Mouse (Mus musculus) kidney, postnatal 10 days (tissue): ENCODE data around the gene Ugt1a9.
"Not testable (repeated sequence)": the region's sequence is repeated elsewhere in the genome, so short reads cannot be mapped to it uniquely, and the experiment has no call there.

Source experiments
- DNase-seq: peaks from one replicate; pipeline ENCODE4 v3.0.0; 2021; ENCODE audit warnings: mixed read lengths

The Ugt1a9 gene

DNA sequence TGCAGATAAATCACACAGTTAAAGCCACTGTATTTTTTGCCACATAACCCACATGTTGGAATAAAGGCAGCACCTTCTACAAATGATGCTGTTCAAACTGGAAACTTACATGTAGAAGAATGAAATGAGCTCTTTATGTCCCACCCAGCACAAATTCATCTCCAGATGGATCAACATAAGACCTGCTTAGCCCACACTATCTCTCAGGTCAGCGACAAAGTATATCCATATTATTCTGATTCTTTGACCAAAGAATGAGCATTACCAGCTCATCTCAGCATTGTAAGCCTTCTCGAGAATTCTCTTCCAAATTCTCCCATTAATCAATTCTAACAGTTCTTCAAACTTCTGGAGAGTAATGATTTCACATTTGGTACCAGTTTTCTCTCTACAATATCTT, 151.6 kb downstream of the Ugt1a9 start:
- no peak for DNase-seq

DNA sequence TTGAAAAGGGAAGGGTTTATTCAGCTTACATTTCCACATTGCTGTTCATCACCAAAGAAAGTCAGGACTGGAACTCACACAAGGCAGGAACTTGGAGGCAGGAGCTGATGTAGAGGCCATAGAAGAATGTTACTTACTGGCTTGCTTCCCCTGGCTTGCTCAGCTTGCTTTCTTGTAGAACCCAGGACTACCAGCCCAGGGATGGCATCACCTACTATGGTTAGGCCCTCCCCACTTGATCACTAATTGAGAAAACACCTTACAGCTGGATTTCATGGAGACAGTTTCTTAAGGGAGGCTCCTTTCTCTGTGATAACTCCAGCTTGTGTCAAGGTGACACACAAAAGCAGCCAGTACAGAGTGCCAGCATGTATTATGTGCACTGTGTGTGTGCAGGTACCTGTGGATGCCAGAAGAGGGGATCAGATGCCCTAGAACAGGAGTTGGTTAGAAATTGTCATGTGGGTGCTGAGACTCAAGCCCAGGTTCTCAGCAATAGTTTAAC, 152.5 kb downstream of the Ugt1a9 start:
- not testable (repeated sequence) for DNase-seq

DNA sequence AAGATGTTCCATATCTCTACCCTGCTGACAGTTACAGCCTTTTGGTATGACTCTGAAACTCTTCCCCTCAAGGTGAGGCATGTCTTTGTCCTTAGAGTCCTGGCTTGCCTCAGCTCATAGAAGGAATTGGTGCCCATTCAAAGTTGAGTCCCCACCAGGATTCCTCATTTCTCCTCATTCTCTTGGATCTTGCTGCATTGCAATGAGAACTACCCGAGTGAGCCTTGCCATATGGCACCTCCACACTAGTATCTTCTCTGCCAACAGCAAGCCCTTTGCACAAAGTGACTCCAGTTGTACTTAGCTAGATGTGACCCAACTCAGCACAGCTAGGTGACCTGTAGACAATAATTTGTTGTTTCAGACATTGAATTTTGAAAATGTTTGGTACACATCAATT, 153.0 kb downstream of the Ugt1a9 start:
- DNase-seq, result peak; percentile 11

DNA sequence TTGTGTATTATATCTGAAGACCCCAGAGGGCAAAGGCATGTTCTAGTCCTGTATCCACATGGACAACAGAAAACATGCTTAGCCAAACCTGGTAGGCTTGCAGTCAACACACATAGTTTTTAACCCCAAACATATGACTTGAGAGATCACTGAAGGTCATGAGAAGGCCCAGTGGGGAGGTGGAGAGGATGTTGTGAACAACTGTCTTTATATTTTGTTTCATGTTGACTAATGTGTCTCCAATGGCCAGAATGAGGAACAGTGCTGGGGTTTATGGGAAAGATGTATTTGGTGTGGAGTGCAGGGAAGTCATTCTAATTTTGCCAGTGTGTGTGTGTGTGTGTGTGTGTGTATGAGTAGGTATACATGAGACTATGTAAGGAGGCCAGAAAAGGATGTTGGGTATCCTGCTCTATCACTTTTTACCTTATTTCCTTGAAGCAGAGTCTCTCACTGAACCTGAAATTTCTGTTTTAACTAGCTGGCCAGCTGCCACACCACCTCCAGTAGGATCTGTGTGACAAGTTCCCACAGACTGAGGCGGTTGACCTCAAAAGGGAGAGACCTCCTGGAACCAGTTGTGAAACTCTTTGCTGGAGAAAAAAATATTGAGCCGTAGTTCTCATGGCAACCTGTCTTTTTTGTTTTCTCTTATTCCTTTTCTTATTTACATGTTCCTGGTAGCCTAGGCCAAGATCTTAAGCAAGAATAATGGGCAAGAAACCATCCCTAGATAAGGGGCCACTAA, 153.6 kb downstream of the Ugt1a9 start:
- peak; percentile 36 for DNase-seq

GRCm38 (mm10) chr1:88225301-88225700, 154.7 kb downstream of the Ugt1a9 start:
- DNase-seq, result not testable (repeated sequence)

GRCm38 (mm10) chr1:88225741-88226140, 155.1 kb downstream of the Ugt1a9 start:
- DNase-seq, result peak; percentile 6

- peak; percentile 7 for DNase-seq
Measured at GRCm38 (mm10) chr1:88226670-88227379, 156.2 kb downstream of the Ugt1a9 start, which contains the start of gene Mroh2a. Gene Mroh2a (plus strand): TSS chr1:88226986.

DNA sequence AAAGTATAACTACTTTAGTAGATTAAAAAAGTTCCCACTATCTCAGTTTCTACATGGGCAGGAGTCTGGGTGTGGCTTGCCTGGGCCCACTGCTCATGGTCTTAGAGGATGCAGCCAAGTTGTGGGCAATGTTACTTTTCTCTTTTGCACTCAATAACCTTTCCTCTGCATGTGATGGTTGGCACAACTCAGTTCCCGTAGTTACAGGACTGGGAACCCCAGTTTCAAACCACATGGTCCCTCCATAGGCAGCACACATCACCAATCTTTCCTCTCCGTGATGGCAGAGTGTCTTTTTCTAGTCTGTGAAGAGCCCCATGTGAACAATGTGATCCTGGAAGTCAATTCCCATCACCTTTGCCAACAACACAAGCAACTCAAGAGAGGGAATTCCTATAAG, 156.9 kb downstream of the Ugt1a9 start:
- peak; percentile 5 for DNase-seq

GRCm38 (mm10) chr1:88228121-88228520, 157.5 kb downstream of the Ugt1a9 start:
- DNase-seq, result peak; percentile 12

DNA sequence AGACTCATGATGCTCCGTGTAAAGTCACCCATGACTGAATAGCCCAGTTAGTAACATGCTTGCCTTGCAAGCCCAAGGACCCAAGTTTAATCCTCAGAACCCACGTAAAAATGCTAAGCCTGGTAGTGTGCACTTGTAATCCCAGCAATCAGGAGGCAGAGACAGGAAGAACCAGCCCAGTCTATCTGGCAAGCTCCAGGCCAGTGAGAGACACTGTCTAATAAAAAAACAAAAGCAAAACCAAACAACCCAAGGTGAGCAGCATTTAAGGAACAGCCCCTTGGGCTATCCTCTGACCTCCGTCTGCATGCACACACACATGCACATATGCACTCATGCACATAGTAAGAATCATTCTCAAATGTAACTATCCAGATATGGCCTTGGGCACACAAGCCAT, 159.0 kb downstream of the Ugt1a9 start:
- DNase-seq, result no peak

DNA sequence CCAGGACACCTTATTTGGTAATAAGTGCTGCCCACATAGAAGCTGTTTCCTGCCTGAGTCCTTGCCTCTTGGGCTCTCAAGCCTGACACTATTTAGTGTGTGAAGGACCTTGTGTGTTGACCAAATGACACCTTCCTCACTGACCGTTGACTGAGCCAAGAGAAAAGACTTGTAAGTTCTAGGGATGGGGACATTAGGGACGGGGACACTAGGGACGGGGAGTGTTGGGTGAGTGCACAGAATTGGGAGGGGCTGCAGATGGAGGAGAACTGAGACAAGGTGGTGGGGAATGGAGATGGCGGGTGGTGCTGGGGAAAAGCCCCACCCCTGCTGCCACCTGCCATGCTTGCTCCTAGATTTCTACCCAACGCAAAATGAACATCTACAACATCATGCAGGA, 159.4 kb downstream of the Ugt1a9 start:
- peak; percentile 15 for DNase-seq

GRCm38 (mm10) chr1:88230421-88230820, 159.8 kb downstream of the Ugt1a9 start:
- DNase-seq, result peak; percentile 11

DNA sequence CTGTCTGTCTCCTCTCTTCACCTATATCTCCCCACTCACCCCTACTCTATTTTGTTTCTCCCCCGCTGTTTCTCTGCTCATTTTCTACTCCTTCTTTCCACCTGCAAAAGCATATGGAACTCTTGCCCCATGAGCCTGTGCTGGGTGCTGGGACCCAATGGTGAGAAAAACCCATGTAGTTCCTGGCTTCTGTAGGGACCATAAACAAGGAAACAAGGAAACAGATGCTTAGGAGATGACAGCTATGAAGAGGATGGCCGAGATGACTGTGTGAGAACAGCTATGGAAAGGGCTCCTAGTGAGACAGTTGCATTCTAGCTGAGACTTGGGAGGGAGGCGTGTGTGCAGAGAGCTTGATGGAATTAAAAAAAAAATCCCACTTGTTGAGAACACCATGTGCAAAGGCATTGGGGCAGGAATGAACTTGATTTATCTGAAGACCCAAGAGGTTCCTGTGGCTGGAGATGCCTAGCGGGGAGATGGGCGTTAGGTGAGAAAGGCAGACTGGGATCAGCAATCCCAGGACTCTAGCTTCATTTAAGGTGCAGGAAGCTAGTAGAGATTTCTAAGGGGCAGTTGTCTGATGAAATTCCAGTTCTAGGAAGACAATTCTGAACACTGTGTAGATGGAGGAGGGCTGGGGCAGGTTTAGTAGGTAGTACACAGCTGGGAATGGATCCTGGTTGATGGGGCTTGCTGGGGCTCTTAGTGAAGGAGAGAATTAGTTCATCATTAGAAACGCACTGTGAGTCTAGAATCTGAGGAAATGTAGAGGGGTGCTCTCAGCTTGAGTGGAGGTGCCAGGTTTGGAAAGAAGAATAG, 160.6 kb downstream of the Ugt1a9 start:
- peak; percentile 5 for DNase-seq

DNA sequence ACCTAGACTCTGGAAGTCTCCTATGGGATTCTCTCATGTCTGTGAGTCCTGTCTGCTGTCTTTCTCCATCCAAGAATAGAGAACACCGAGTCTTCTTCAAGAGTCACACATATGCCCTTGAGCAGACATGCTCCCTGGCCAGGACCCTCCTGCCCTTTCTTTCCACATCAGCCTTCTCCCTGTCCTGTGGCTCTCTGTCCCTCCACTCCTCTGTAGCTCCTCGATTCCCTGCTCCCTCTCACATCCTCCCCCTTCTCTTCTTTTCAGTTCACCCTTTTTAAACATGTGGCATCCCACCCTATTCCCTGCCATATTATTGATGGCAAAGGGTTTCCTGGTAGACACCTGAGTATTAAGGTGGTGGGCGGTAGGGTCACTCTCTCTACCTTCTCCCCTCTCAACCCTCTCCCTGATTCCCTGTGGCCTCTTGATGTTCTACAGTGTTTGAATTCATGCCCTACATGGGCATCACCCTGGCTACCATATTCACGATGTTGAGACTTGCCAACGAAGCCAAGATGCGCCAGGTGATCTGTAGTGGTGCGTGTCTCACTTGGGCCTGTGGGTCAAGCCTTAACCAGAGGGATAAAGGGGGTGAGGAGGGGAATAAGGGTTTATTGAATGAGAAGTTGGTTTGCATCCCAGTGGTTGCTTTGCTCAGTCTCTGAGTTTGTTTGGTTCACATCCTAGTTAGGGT, 161.4 kb downstream of the Ugt1a9 start:
- peak; percentile 7 for DNase-seq

DNA sequence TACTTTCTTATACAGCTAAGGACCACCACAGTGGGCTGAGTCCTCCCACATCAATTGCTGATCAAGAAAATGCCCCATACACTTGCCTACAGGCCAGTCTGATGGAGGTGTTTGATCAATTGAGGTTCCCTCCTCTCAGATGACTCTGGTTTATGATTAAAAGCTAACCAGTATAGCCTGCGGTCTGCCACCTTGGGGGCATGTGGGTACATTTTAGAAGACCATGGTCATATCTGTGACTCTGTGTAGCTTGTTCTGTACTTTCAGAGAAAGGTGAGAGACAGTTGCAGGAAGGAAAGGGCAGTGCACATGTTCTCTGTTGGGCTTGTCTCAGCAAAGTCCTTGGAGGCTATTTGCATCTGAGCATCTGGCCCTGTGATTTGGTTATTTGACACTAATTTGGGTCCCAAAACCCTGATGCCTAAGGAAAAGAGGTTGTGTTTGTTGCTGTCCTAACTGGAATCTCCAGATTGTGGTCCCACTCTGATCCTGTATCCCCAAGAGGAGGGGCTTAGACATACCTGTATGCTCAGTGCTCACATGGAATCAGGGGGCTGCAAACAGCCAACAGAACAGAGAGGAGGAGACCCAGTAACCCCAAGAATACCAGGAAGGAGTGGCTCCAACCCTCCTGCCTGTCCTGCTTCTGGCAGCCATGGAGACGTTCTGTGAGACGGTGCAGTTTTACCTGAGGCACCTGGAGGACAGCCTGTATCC, 162.2 kb downstream of the Ugt1a9 start:
- DNase-seq, result no peak

- peak; percentile 54 for DNase-seq
Measured at GRCm38 (mm10) chr1:88233421-88234247, 163.0 kb downstream of the Ugt1a9 start.

DNA sequence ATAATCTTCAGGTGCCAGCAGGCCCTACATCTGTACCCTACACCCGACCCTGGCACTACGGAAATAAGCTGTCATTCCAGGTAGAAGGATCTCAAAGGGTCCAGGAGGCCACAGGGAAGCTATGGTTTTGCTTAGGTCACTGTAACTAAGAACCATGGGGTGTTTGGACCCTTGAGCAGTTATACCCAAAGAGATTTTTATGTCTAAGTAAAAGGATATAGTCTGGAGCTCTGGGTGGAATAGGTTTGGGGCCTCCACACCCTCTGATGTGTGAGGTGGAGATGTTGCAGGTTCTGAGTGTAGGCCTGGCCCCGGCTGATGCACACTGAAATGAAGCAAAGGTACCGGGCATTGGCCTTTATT, 163.6 kb downstream of the Ugt1a9 start:
- DNase-seq, result no peak

GRCm38 (mm10) chr1:88234646-88235045, 164.0 kb downstream of the Ugt1a9 start:
- no peak for DNase-seq

GRCm38 (mm10) chr1:88235046-88235893, 164.7 kb downstream of the Ugt1a9 start:
- DNase-seq, result no peak

GRCm38 (mm10) chr1:88235894-88236415, 165.4 kb downstream of the Ugt1a9 start:
- DNase-seq, result peak; percentile 49
